Mouse (Mus musculus): ENCODE measurements at regions not wholly inside any gene's neighbourhood (a gene's known extent, or its start where the extent isn't known, plus 50 kb on each side); places are given as distances from the start of the nearest gene placed in this dataset.

DNA sequence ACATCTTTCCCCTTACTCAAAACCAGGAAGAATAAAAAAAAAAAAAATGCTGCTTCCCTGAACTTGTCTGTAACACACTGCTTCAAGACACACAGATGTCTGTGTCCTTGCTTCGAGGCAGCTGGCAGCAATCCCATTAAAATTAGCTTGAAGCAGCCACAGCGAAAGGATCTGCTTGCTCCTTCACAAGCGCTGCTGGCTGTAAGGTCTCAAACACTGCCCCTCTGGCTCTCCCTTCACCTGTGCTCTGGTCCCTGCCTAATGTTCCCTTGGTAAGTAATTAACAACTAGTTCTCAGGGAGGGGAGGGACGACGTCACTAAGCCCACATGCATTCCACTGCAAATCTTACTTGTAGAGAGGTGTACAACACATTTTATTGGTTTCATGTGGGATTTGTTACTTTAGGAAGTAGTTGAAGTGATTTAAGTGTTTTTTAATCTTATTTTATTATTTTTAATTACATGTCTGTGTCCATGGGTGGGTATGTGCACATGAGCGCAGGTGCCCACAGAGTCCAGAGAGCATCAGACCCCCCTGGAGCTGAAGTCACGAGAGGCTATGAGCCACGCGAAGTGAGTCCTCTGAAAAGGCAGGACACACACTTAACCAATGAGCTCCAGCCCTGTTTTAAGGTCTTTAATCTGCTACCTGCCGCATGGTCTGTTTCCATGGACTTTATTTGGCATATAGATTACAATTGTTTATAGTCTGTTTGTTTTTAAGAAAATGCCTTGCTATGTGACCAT, 61.1 kb upstream of the Cers6 start:
- no peak overlapping the region for H3K27ac ChIP-seq (ENCODE audit: insufficient read depth, low read length)
- no peaks in the 10 kb centered on the region for H3K4me1 ChIP-seq (ENCODE audit: control insufficient read depth, insufficient read depth, low read length)
- DNase-seq, result peak in 1 of 2 experiments; percentile 9
- 60% methylated on average over 10 of the region's 10 CpGs for WGBS
- H3K27me3 ChIP-seq (ENCODE audit: control insufficient read depth, insufficient read depth, low read length), result no peaks in the 10 kb centered on the region
- no peak overlapping the region for H3K4me3 ChIP-seq (replicated peaks; ENCODE audit: insufficient read depth, low read depth, low read length)
- TF ChIP-seq POLR2A (IDR thresholded peaks at IDR 0.05; ENCODE audit: borderline replicate concordance, insufficient read depth, low read length) (no peak), CTCF (IDR thresholded peaks at IDR 0.05; ENCODE audit: borderline replicate concordance, insufficient read depth, low read depth, low read length) (no peak)

DNA sequence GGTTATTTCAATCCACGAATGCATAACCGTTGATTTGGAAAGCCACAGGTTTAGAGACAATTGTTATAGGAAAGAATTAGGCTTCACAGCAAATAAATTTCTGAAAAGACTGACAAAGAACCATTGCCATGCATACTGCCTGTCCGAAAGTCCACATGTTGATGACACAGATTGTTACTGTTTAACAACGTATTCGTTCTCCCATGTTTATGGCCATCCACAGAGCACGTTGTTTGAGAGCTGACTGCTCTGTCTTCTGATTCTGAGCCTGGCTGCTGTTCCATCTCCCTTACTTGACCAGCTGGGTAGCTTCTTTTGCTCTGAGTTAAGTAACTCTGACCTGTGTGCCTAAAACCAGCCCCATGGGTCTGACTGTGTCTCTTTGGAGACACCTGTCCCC, 57.1 kb upstream of the Cers6 start:
- H3K4me1 ChIP-seq (ENCODE audit: control insufficient read depth, insufficient read depth, low read length), result no peaks in the 10 kb centered on the region
- 91% methylated on average over 6 of the region's 6 CpGs for WGBS
- H3K4me3 ChIP-seq (replicated peaks; ENCODE audit: insufficient read depth, low read depth, low read length), result no peak overlapping the region
- H3K27ac ChIP-seq (ENCODE audit: insufficient read depth, low read length), result no peak overlapping the region
- no peak for DNase-seq
- no peaks in the 10 kb centered on the region for H3K27me3 ChIP-seq (ENCODE audit: control insufficient read depth, insufficient read depth, low read length)
- no peak for TF ChIP-seq CTCF (IDR thresholded peaks at IDR 0.05; ENCODE audit: borderline replicate concordance, insufficient read depth, low read depth, low read length)
- no peak for TF ChIP-seq POLR2A (IDR thresholded peaks at IDR 0.05; ENCODE audit: borderline replicate concordance, insufficient read depth, low read length)

DNA sequence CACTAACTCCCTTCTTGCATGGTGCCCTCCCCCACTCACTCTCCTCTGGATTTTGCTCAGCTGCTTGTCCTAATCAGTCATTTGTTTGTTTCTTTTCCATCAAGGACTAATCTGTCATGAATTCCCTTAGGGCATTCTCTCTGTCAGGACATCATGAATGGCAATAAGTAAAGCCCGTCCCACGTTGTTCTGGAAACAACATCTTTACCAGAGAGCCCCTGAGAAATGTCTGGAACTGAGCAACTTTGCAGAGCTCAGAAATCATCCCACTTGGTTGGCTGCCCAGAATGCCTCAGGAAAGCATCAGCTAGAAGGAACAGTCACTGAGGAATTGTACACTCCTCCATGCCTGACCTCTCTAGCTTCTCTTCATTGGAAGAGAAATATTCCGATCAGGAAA, 55.4 kb upstream of the Cers6 start:
- DNase-seq, result no peak
- no peaks in the 10 kb centered on the region for H3K4me1 ChIP-seq (ENCODE audit: control insufficient read depth, insufficient read depth, low read length)
- 20% methylated on average over 3 of the region's 3 CpGs for WGBS
- no peak overlapping the region for H3K27ac ChIP-seq (ENCODE audit: insufficient read depth, low read length)
- H3K4me3 ChIP-seq (replicated peaks; ENCODE audit: insufficient read depth, low read depth, low read length), result no peak overlapping the region
- no peaks in the 10 kb centered on the region for H3K27me3 ChIP-seq (ENCODE audit: control insufficient read depth, insufficient read depth, low read length)
- no peak for TF ChIP-seq POLR2A (IDR thresholded peaks at IDR 0.05; ENCODE audit: borderline replicate concordance, insufficient read depth, low read length)
- TF ChIP-seq CTCF (IDR thresholded peaks at IDR 0.05; ENCODE audit: borderline replicate concordance, insufficient read depth, low read depth, low read length), result no peak

DNA sequence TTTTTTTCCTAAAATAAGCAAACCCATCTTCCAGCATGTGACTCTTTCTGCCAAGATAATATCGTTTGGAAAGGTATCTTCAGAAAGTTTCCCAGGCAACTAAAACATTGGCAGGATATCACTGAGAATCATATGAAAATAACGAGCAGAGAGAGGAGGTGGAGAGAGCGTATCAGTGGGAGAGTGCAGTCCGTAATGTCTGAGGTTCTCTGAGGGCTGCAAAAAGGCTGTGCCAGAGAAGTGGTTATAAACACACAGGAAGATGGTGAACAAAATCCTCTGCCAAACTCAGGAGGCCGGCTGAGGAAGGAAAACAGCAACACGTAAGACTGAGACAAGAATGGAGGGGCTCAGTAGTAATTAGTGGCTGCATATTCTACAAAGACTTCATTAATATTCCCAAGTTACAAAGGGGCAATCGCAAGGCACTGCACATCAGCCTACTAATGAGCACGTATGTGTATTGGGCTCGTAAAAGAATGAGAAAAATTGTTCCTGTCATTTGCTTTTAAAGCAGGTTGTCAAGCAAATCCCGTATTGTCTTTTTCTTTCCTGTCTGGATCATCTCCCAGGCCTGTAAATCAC, 54.8 kb upstream of the Cers6 start:
- 25% methylated on average over 10 of the region's 10 CpGs for WGBS
- TF ChIP-seq CTCF (IDR thresholded peaks at IDR 0.05; ENCODE audit: borderline replicate concordance, insufficient read depth, low read depth, low read length) (no peak), POLR2A (IDR thresholded peaks at IDR 0.05; ENCODE audit: borderline replicate concordance, insufficient read depth, low read length) (no peak)
- Histone ChIP-seq H3K4me1 (ENCODE audit: control insufficient read depth, insufficient read depth, low read length) (no peaks in the 10 kb centered on the region), H3K27me3 (ENCODE audit: control insufficient read depth, insufficient read depth, low read length) (no peaks in the 10 kb centered on the region), H3K4me3 (replicated peaks; ENCODE audit: insufficient read depth, low read depth, low read length) (no peak overlapping the region), H3K27ac (ENCODE audit: insufficient read depth, low read length) (no peak overlapping the region)
- DNase-seq, result no peak
